Mouse (Mus musculus) myocyte (in vitro differentiated cells): ENCODE results near the gene Hnrnpll. TPM values are rescaled to one million over a fixed set of nuclear protein-coding genes. Genes with fewer than 3 reads are reported as not detected.

ENCODE experiments used
- H3K27me3 ChIP-seq: one replicate; pipeline ENCODE4 v1.6.1; 2011; ENCODE audit not compliant: control insufficient read depth, insufficient read depth, insufficient read length
- H3K36me3 ChIP-seq: one replicate; pipeline ENCODE4 v1.6.1; 2011; ENCODE audit not compliant: control insufficient read depth, insufficient read depth
- H3K4me2 ChIP-seq: one replicate; pipeline ENCODE4 v1.6.1; 2011; ENCODE audit warnings: low read depth, control low read depth
- H3K4me3 ChIP-seq: one replicate; pipeline ENCODE4 v1.5.1; 2011; ENCODE audit warnings: mild to moderate bottlenecking, control low read depth, moderate library complexity
- H3K79me2 ChIP-seq: one replicate; pipeline ENCODE4 v1.6.1; 2011; ENCODE audit not compliant: control insufficient read depth, insufficient read depth
- H3ac ChIP-seq: one replicate; pipeline ENCODE4 v1.6.1; 2011; ENCODE audit not compliant: control insufficient read depth, insufficient read length
- CEBPB ChIP-seq: IDR thresholded peaks from 2 replicates; pipeline ENCODE4 v1.6.1; 2011; ENCODE audit warnings: mild to moderate bottlenecking, moderate library complexity; ENCODE audit not compliant: poor library complexity, insufficient read depth, severe bottlenecking
- E2F4 ChIP-seq: IDR thresholded peaks from one replicate; pipeline ENCODE4 v1.6.1; 2011; ENCODE audit warnings: mild to moderate bottlenecking, control low read depth, moderate library complexity; ENCODE audit not compliant: insufficient read depth
- MAX ChIP-seq: IDR thresholded peaks from one replicate; pipeline ENCODE4 v1.6.1; 2011; ENCODE audit warnings: low read depth, mild to moderate bottlenecking, control low read depth
- MYOD1 ChIP-seq, 3 experiments: IDR thresholded peaks; one replicate each; pipeline ENCODE4 v1.6.1; 2011; ENCODE audit warnings: control low read depth in 2 of 3, low read depth in 2 of 3, mild to moderate bottlenecking in 2 of 3, moderate library complexity in 1 of 3; ENCODE audit not compliant: insufficient read length in 2 of 3, control insufficient read depth in 1 of 3
- MYOG ChIP-seq, 3 experiments: IDR thresholded peaks; one replicate each; pipeline ENCODE4 v1.6.1; 2011; ENCODE audit warnings: control low read depth in 2 of 3, low read depth in 2 of 3, mild to moderate bottlenecking in 2 of 3; ENCODE audit not compliant: insufficient read length in 2 of 3, control insufficient read depth in 1 of 3, insufficient read depth in 1 of 3
- POLR2A ChIP-seq: IDR thresholded peaks from one replicate; pipeline ENCODE4 v1.6.1; 2011; ENCODE audit warnings: low read depth, mild to moderate bottlenecking, control low read depth, moderate library complexity; ENCODE audit not compliant: insufficient read length
- POLR2AphosphoS2 ChIP-seq: IDR thresholded peaks from one replicate; pipeline ENCODE4 v1.6.1; 2011; ENCODE audit warnings: low read depth, control low read depth; ENCODE audit not compliant: insufficient read length
- REST ChIP-seq: IDR thresholded peaks from one replicate; pipeline ENCODE4 v1.6.1; 2011; ENCODE audit warnings: mild to moderate bottlenecking, control low read depth, moderate library complexity; ENCODE audit not compliant: insufficient read depth, insufficient read length
- SRF ChIP-seq: IDR thresholded peaks from one replicate; pipeline ENCODE4 v1.6.1; 2011; ENCODE audit warnings: low read depth; ENCODE audit not compliant: control insufficient read depth, insufficient read length
- TCF12 ChIP-seq: IDR thresholded peaks from one replicate; pipeline ENCODE4 v1.6.1; 2011; ENCODE audit warnings: mild to moderate bottlenecking, control low read depth; ENCODE audit not compliant: poor library complexity, insufficient read depth, severe bottlenecking
- TCF3 ChIP-seq: IDR thresholded peaks from one replicate; pipeline ENCODE4 v1.6.1; 2011; ENCODE audit warnings: low read depth, control low read depth; ENCODE audit not compliant: insufficient read length
- USF1 ChIP-seq: IDR thresholded peaks from one replicate; pipeline ENCODE4 v1.6.1; 2011; ENCODE audit warnings: low read depth, mild to moderate bottlenecking, control low read depth, moderate library complexity
- polyA plus RNA-seq: library from polyadenylated mRNA; unstranded; fragments of >200 nt; fragmentation: generic; extraction: Trizol; gene quantifications from one replicate; pipeline ENCODE4 v1.2.1, GENCODE M21; 2012; ENCODE audit warnings: missing spikeins

Hnrnpll gene
- polyA plus RNA-seq, 1 experiment: 24.0 TPM

GRCm38 (mm10) chr17:79999631-80000030 lies 62.5 kb downstream of the Hnrnpll start:
- Histone ChIP-seq H3K4me3 (no peak overlapping the region), H3K79me2 (no peaks in the 10 kb centered on the region), H3K4me2 (no peak overlapping the region), H3K27me3 (no peaks in the 10 kb centered on the region), H3K36me3 (no peaks in the 10 kb centered on the region), H3ac (no peak overlapping the region)
- TF ChIP-seq TCF12 (no peak), POLR2AphosphoS2 (no peak), MAX (no peak), POLR2A (no peak), CEBPB (no peak), SRF (no peak), TCF3 (no peak), USF1 (no peak), MYOD1 (IDR thresholded peaks at IDR 0.05; ENCODE audit: control insufficient read depth in 1 of 3, insufficient read length in 2 of 3, low read depth in 2 of 3) (no peak)

GRCm38 (mm10) chr17:79998986-79999385 lies 63.1 kb downstream of the Hnrnpll start:
- H3K79me2 ChIP-seq: no peaks in the 10 kb centered on the region
- TF ChIP-seq POLR2A (no peak), MYOD1 (IDR thresholded peaks at IDR 0.05; ENCODE audit: control insufficient read depth in 1 of 3, insufficient read length in 2 of 3, low read depth in 2 of 3) (peak; percentile 32 to 78 (median 70))
- no peak overlapping the region for H3K4me2 ChIP-seq
- no peak overlapping the region for H3ac ChIP-seq
- H3K27me3 ChIP-seq: no peaks in the 10 kb centered on the region
- H3K36me3 ChIP-seq: no peaks in the 10 kb centered on the region
- no peak overlapping the region for H3K4me3 ChIP-seq

- no peak for TF ChIP-seq E2F4
- TF ChIP-seq SRF: no peak
- TF ChIP-seq REST: no peak
- no peak for TF ChIP-seq CEBPB
- no peak for TF ChIP-seq POLR2AphosphoS2
- TF ChIP-seq MYOD1 (IDR thresholded peaks at IDR 0.05; ENCODE audit: control insufficient read depth in 1 of 3, insufficient read length in 2 of 3, low read depth in 2 of 3): no peak
- no peak for TF ChIP-seq MYOG (IDR thresholded peaks at IDR 0.05; ENCODE audit: control insufficient read depth in 1 of 3, insufficient read depth in 1 of 3, insufficient read length in 2 of 3, low read depth in 2 of 3)
- no peak for TF ChIP-seq USF1
- no peak for TF ChIP-seq MAX
- TF ChIP-seq TCF12: no peak
- no peak for TF ChIP-seq TCF3
- no peak for TF ChIP-seq POLR2A
- Histone ChIP-seq H3K4me2 (no peak overlapping the region), H3K4me3 (no peak overlapping the region)
Observed at GRCm38 (mm10) chr17:79995091-79995691, 66.9 kb downstream of the Hnrnpll start.

GRCm38 (mm10) chr17:79992114-79992513 lies 70.0 kb downstream of the Hnrnpll start:
- Histone ChIP-seq H3K4me2 (peak overlapping the region; percentile 58), H3K4me3 (no peak overlapping the region), H3ac (no peak overlapping the region), H3K79me2 (no peaks in the 10 kb centered on the region), H3K27me3 (no peaks in the 10 kb centered on the region), H3K36me3 (no peaks in the 10 kb centered on the region)
- no peak for TF ChIP-seq POLR2A
- TF ChIP-seq POLR2AphosphoS2: no peak
- TF ChIP-seq REST: no peak
- TF ChIP-seq CEBPB: no peak
- no peak for TF ChIP-seq E2F4
- TF ChIP-seq TCF12: no peak
- TF ChIP-seq TCF3: no peak
- no peak for TF ChIP-seq MYOD1 (IDR thresholded peaks at IDR 0.05; ENCODE audit: control insufficient read depth in 1 of 3, insufficient read length in 2 of 3, low read depth in 2 of 3)

More at GRCm38 (mm10) chr17:79995091-79995691, 66.9 kb downstream of the Hnrnpll start:
- Histone ChIP-seq H3ac (no peak overlapping the region), H3K36me3 (no peaks in the 10 kb centered on the region), H3K27me3 (no peaks in the 10 kb centered on the region), H3K79me2 (no peaks in the 10 kb centered on the region)

GRCm38 (mm10) chr17:79991166-79991958 lies 70.8 kb downstream of the Hnrnpll start:
- H3K79me2 ChIP-seq: no peaks in the 10 kb centered on the region
- no peaks in the 10 kb centered on the region for H3K36me3 ChIP-seq
- H3K4me3 ChIP-seq: no peak overlapping the region
- peak overlapping the region; percentile 58 for H3K4me2 ChIP-seq
- no peaks in the 10 kb centered on the region for H3K27me3 ChIP-seq
- no peak overlapping the region for H3ac ChIP-seq
- TF ChIP-seq SRF (no peak), USF1 (peak; percentile 75), TCF12 (no peak), REST (no peak), POLR2AphosphoS2 (no peak), MYOD1 (IDR thresholded peaks at IDR 0.05; ENCODE audit: control insufficient read depth in 1 of 3, insufficient read length in 2 of 3, low read depth in 2 of 3) (no peak), MAX (no peak), CEBPB (peak; percentile 89), MYOG (IDR thresholded peaks at IDR 0.05; ENCODE audit: control insufficient read depth in 1 of 3, insufficient read depth in 1 of 3, insufficient read length in 2 of 3, low read depth in 2 of 3) (peak in 1 of 3 experiments; percentile 37)
